Mouse (Mus musculus) lung, adult 10 weeks (tissue): ENCODE results near the gene Hdc. TPM values are rescaled to one million over a fixed set of nuclear protein-coding genes. Genes with fewer than 3 reads are reported as not detected.

Experiments
- polyA plus RNA-seq: library from polyadenylated mRNA; stranded (reverse); fragments of 350-450 nt; fragmentation: Illumina TruSeq; extraction: RNeasy Lipid Tissue Mini Kit (QIAGEN cat#74804); gene quantifications from one replicate; pipeline ENCODE4 v1.2.3, GENCODE M21; 2014; ENCODE audit warnings: low read depth, low replicate concordance; ENCODE audit not compliant: insufficient read depth

The Hdc gene
- polyA plus RNA-seq = 65.9 TPM

GRCm38 (mm10) chr2:126619249-126619704 is at the start of gene Hdc:
TSS of gene Hdc (minus strand) at chr2:126619299.

DNA sequence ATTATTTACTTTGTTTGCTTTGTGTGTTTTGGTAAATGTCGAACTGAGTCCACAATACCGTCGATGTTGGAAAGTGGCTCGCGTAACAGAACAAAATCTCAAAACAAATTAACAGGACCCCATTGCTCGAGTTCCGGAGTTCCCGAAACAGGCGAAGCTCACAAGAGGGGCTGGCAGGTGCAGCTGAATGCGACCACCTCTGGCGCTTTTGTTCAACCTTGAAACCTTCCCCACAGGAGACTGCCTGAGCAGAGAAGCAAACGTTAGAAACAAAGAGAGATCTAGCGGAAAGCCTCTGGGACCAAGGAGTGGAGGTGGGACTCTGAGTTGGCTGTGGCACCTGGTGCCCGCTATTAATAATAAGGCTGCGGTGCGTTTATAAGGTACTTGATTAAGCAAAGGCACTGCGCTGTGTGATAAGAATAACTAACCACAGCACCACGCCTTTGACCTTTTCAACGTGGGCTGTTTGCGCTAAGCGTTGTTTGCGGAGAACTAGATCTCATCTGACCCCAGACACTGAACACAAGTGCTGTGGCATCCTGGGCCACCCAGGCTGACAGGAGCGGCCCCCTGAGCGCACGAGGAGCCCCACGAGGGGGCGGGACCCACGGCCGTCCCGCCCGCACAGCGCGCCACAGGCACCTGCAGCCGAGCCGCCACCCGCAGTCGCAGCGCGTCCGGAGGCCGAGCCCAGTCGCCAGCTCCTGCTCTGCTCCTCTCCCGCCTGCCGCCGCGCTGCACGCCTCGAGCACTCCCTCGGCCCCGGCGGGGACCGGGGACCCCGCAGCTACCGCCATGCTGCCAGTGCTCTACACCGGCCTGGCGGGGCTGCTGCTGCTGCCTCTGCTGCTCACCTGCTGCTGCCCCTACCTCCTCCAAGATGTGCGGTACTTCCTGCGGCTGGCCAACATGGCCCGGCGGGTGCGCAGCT is 66.5 kb downstream of the Hdc start, which contains the start of gene Slc27a2:
Slc27a2 (plus strand) TSS at position 51 of the 934 bp plus-strand sequence.

Other genes starting within 250 kb of the Hdc start
- gene Atp8b4, start 118.6 kb downstream of the Hdc start, polyA plus RNA-seq = 1.5 TPM
- 1.1 TPM for gene Slc27a2, start 66.9 kb downstream of the Hdc start, polyA plus RNA-seq
- gene Gabpb1, start 57.0 kb upstream of the Hdc start, polyA plus RNA-seq = 17.2 TPM
- gene Usp8, start 88.0 kb upstream of the Hdc start, polyA plus RNA-seq = 19.7 TPM
- gene Usp50, start 164.2 kb upstream of the Hdc start, polyA plus RNA-seq = 0.79 TPM